Mouse (Mus musculus): ENCODE data around the gene Ikzf1.

DNA sequence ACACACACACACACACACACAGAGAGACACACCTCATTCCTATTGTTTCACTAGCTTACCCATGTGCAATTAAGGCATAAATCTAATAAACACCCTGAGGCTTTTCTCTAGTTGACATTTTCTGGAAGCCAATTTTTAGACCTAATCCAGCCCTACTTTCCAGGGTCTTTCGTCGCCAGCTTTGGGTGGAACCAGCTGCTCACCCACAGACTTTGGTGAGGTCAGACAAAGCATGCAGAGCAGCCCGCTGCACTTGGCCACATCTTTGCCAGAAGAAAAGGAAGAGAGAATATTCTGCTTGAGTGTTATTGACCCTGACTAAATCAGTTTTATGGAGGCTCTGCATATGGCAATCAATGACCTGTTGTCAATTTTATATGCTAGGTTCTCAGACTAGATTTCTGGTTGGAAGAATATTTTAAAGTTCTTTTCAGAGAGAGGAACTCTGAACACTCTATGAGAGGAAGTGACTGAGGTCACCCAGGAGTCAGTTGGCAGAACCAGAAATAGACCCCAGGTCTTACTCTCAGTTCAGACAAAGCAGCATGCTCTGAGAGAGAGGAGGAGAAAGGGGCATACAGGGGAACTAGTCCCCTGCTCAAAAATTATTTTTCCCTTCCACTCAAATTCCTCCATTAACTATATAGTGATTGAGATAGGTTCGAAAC lies 17.4 kb upstream of the Ikzf1 start:
- TF ChIP-seq HCFC1 (IDR thresholded peaks at IDR 0.05; ENCODE audit: borderline replicate concordance, insufficient read depth, low read length): no peak
- no peak for TF ChIP-seq CHD2 (IDR thresholded peaks at IDR 0.05; ENCODE audit: low read depth, low read length)
- no peak for TF ChIP-seq MAFK (IDR thresholded peaks at IDR 0.05; ENCODE audit: insufficient read depth, low read depth, low read length)

Measured in ES-E14 (cell line).